Mouse (Mus musculus): ENCODE data around the gene Ndufs1.

- TF ChIP-seq EP300 (IDR thresholded peaks at IDR 0.05; ENCODE audit: low read depth): no peak
- no peak for TF ChIP-seq CTCF (IDR thresholded peaks at IDR 0.05; ENCODE audit: low read depth)
These were observed 3.5 kb upstream of the Ndufs1 start for GRCm38 (mm10) chr1:63180122-63180521.

Data from liver, embryonic 14.5 days (tissue).